Mouse (Mus musculus): Measurements from ENCODE around the gene Mmp17.

GRCm38 (mm10) chr5:129535431-129535830 is 48.5 kb upstream of the Mmp17 start:
- TF ChIP-seq CTCF (IDR thresholded peaks at IDR 0.05; ENCODE audit: insufficient read depth, low read depth, low read length): no peak
- no peak for TF ChIP-seq POLR2A (IDR thresholded peaks at IDR 0.05; ENCODE audit: insufficient read depth, low read depth, low read length)
